Mouse (Mus musculus): ENCODE data around the gene Nebl. TPM values are rescaled to one million over a fixed set of nuclear protein-coding genes. Genes with fewer than 3 reads are reported as not detected.

Nebl gene
- polyA plus RNA-seq, 1 experiment from 2014 or later = 220 TPM

GRCm38 (mm10) chr2:17669953-17670352 is 61.3 kb downstream of the Nebl start:
- Histone ChIP-seq H3K4me3 (no peak overlapping the region), H3K9me3 (no peaks in the 10 kb centered on the region), H3K27me3 (replicated peaks) (peaks cover 4% of the 10 kb centered on the region; the same call in 1 of the 2 replicates), H3K4me1 (peaks cover 5% of the 10 kb centered on the region; the same call in 1 of the 2 replicates), H3K27ac (replicated peaks) (no peak overlapping the region), H3K36me3 (no peaks in the 10 kb centered on the region), H3K9ac (no peak overlapping the region), H3K4me2 (no peak overlapping the region)
- WGBS = 49% methylated on average over 10 of the region's 10 CpGs
- ATAC-seq (ENCODE audit: extremely low read depth, insufficient number of reproducible peaks, low FRiP score, low TSS enrichment) = no peak

- peaks cover 4% of the 10 kb centered on the region; the same call in 1 of the 2 replicates for H3K27me3 ChIP-seq (replicated peaks)
- no peaks in the 10 kb centered on the region for H3K36me3 ChIP-seq
- ATAC-seq (ENCODE audit: extremely low read depth, insufficient number of reproducible peaks, low FRiP score, low TSS enrichment) = no peak
- WGBS = 40% methylated on average over 2 of the region's 2 CpGs
- H3K4me3 ChIP-seq = no peak overlapping the region
- no peak overlapping the region for H3K9ac ChIP-seq
- no peak overlapping the region for H3K4me2 ChIP-seq
- no peaks in the 10 kb centered on the region for H3K9me3 ChIP-seq
- H3K27ac ChIP-seq (replicated peaks) = no peak overlapping the region
- H3K4me1 ChIP-seq = peaks cover 5% of the 10 kb centered on the region; the same call in 1 of the 2 replicates
Measured at GRCm38 (mm10) chr2:17669000-17669399, 62.3 kb downstream of the Nebl start.

- H3K4me3 ChIP-seq = no peak overlapping the region
- no peaks in the 10 kb centered on the region for H3K9me3 ChIP-seq
- H3K4me2 ChIP-seq = no peak overlapping the region
- ATAC-seq (ENCODE audit: extremely low read depth, insufficient number of reproducible peaks, low FRiP score, low TSS enrichment) = no peak
- H3K4me1 ChIP-seq = peaks cover 5% of the 10 kb centered on the region
- no peaks in the 10 kb centered on the region for H3K36me3 ChIP-seq
- 72% methylated on average over 5 of the region's 5 CpGs for WGBS
- no peaks in the 10 kb centered on the region; the same call in 1 of the 2 replicates for H3K27me3 ChIP-seq (replicated peaks)
- no peak overlapping the region for H3K27ac ChIP-seq (replicated peaks)
- H3K9ac ChIP-seq = no peak overlapping the region
Measured at GRCm38 (mm10) chr2:17658176-17658575, 73.1 kb downstream of the Nebl start.

GRCm38 (mm10) chr2:17650147-17650834 is 81.0 kb downstream of the Nebl start:
- Histone ChIP-seq H3K27ac (replicated peaks) (no peak overlapping the region), H3K27me3 (replicated peaks) (no peaks in the 10 kb centered on the region), H3K9ac (no peak overlapping the region), H3K4me2 (no peak overlapping the region), H3K4me3 (no peak overlapping the region), H3K9me3 (no peaks in the 10 kb centered on the region), H3K4me1 (no peaks in the 10 kb centered on the region), H3K36me3 (no peaks in the 10 kb centered on the region)
- 76% methylated on average over 10 of the region's 10 CpGs for WGBS
- no peak for ATAC-seq (ENCODE audit: extremely low read depth, insufficient number of reproducible peaks, low FRiP score, low TSS enrichment)

- Histone ChIP-seq H3K4me2 (no peak overlapping the region), H3K9me3 (no peaks in the 10 kb centered on the region), H3K27ac (replicated peaks) (no peak overlapping the region), H3K36me3 (no peaks in the 10 kb centered on the region), H3K4me3 (no peak overlapping the region), H3K4me1 (no peaks in the 10 kb centered on the region), H3K27me3 (replicated peaks) (no peaks in the 10 kb centered on the region), H3K9ac (no peak overlapping the region)
- WGBS = 61% methylated on average over 3 of the region's 3 CpGs
- no peak for ATAC-seq (ENCODE audit: extremely low read depth, insufficient number of reproducible peaks, low FRiP score, low TSS enrichment)
Measured at GRCm38 (mm10) chr2:17649728-17650127, 81.5 kb downstream of the Nebl start.

GRCm38 (mm10) chr2:17644282-17645262 is 86.7 kb downstream of the Nebl start:
- WGBS = 30% methylated on average over 3 of the region's 3 CpGs
- H3K36me3 ChIP-seq = no peaks in the 10 kb centered on the region
- no peak overlapping the region for H3K9ac ChIP-seq
- no peaks in the 10 kb centered on the region for H3K4me1 ChIP-seq
- no peak overlapping the region for H3K27ac ChIP-seq (replicated peaks)
- H3K4me2 ChIP-seq = no peak overlapping the region
- H3K27me3 ChIP-seq (replicated peaks) = no peaks in the 10 kb centered on the region
- no peaks in the 10 kb centered on the region for H3K9me3 ChIP-seq
- no peak overlapping the region for H3K4me3 ChIP-seq
- ATAC-seq (ENCODE audit: extremely low read depth, insufficient number of reproducible peaks, low FRiP score, low TSS enrichment) = no peak

GRCm38 (mm10) chr2:17643869-17644268 is 87.4 kb downstream of the Nebl start:
- no peak for ATAC-seq (ENCODE audit: extremely low read depth, insufficient number of reproducible peaks, low FRiP score, low TSS enrichment)
- Histone ChIP-seq H3K4me2 (no peak overlapping the region), H3K9me3 (no peaks in the 10 kb centered on the region), H3K9ac (no peak overlapping the region), H3K27me3 (replicated peaks) (no peaks in the 10 kb centered on the region), H3K4me3 (no peak overlapping the region), H3K27ac (replicated peaks) (no peak overlapping the region), H3K4me1 (no peaks in the 10 kb centered on the region), H3K36me3 (no peaks in the 10 kb centered on the region)
- 48% methylated on average over 7 of the region's 7 CpGs for WGBS

GRCm38 (mm10) chr2:17642770-17643169 is 88.5 kb downstream of the Nebl start:
- Histone ChIP-seq H3K4me2 (no peak overlapping the region), H3K36me3 (no peaks in the 10 kb centered on the region), H3K4me3 (no peak overlapping the region), H3K27me3 (replicated peaks) (no peaks in the 10 kb centered on the region), H3K27ac (replicated peaks) (no peak overlapping the region), H3K4me1 (no peaks in the 10 kb centered on the region), H3K9ac (no peak overlapping the region), H3K9me3 (no peaks in the 10 kb centered on the region)
- WGBS = 77% methylated on average over 7 of the region's 7 CpGs
- no peak for ATAC-seq (ENCODE audit: extremely low read depth, insufficient number of reproducible peaks, low FRiP score, low TSS enrichment)

- ATAC-seq (ENCODE audit: extremely low read depth, insufficient number of reproducible peaks, low FRiP score, low TSS enrichment) = no peak
- no peaks in the 10 kb centered on the region for H3K36me3 ChIP-seq
- H3K9me3 ChIP-seq = no peaks in the 10 kb centered on the region
- WGBS = 87% methylated on average over 4 of the region's 4 CpGs
- H3K27ac ChIP-seq (replicated peaks) = no peak overlapping the region
- H3K27me3 ChIP-seq (replicated peaks) = no peaks in the 10 kb centered on the region
- no peaks in the 10 kb centered on the region for H3K4me1 ChIP-seq
- H3K9ac ChIP-seq = no peak overlapping the region
- no peak overlapping the region for H3K4me2 ChIP-seq
- no peak overlapping the region for H3K4me3 ChIP-seq
Measured at GRCm38 (mm10) chr2:17640861-17641260, 90.4 kb downstream of the Nebl start.

- H3K27me3 ChIP-seq (replicated peaks) = no peaks in the 10 kb centered on the region
- H3K36me3 ChIP-seq = no peaks in the 10 kb centered on the region
- WGBS = 65% methylated on average over 5 of the region's 5 CpGs
- H3K9ac ChIP-seq = no peak overlapping the region
- no peak overlapping the region for H3K4me2 ChIP-seq
- H3K9me3 ChIP-seq = no peaks in the 10 kb centered on the region
- H3K4me1 ChIP-seq = no peaks in the 10 kb centered on the region
- ATAC-seq (ENCODE audit: extremely low read depth, insufficient number of reproducible peaks, low FRiP score, low TSS enrichment) = no peak
- H3K4me3 ChIP-seq = no peak overlapping the region
- H3K27ac ChIP-seq (replicated peaks) = no peak overlapping the region
Measured at GRCm38 (mm10) chr2:17638631-17639030, 92.6 kb downstream of the Nebl start.

GRCm38 (mm10) chr2:17623931-17624330 is 107.3 kb downstream of the Nebl start:
- no peak overlapping the region for H3K9ac ChIP-seq
- H3K4me3 ChIP-seq = no peak overlapping the region
- WGBS = 28% methylated on average over 3 of the region's 3 CpGs
- H3K4me1 ChIP-seq = peaks cover 16% of the 10 kb centered on the region
- no peak; the same call in 1 of the 2 replicates for ATAC-seq (ENCODE audit: extremely low read depth, insufficient number of reproducible peaks, low FRiP score, low TSS enrichment)
- no peaks in the 10 kb centered on the region for H3K9me3 ChIP-seq
- no peaks in the 10 kb centered on the region for H3K36me3 ChIP-seq
- H3K27me3 ChIP-seq (replicated peaks) = no peaks in the 10 kb centered on the region
- H3K27ac ChIP-seq (replicated peaks) = peak overlapping the region; percentile 61
- H3K4me2 ChIP-seq = no peak overlapping the region

Data from heart, embryonic 13.5 days (tissue).